Mouse (Mus musculus): ENCODE results near the gene Mapkapk2.

The Mapkapk2 gene

GRCm38 (mm10) chr1:131015879-131016278, 81.7 kb downstream of the Mapkapk2 start:
- DNase-seq = no peak

GRCm38 (mm10) chr1:131015281-131015680, 82.3 kb downstream of the Mapkapk2 start:
- DNase-seq = no peak

- no peak for DNase-seq
Measured at GRCm38 (mm10) chr1:131013926-131014325, 83.7 kb downstream of the Mapkapk2 start.

- no peak for DNase-seq
Measured at GRCm38 (mm10) chr1:131012494-131012893, 85.1 kb downstream of the Mapkapk2 start.

GRCm38 (mm10) chr1:131010201-131011153, 87.1 kb downstream of the Mapkapk2 start:
- DNase-seq = no peak

GRCm38 (mm10) chr1:131006069-131006468, 91.6 kb downstream of the Mapkapk2 start:
- no peak for DNase-seq
